Mouse (Mus musculus): ENCODE measurements at regions not wholly inside any gene's neighbourhood (a gene's known extent, or its start where the extent isn't known, plus 50 kb on each side); places are given as distances from the start of the nearest gene placed in this dataset.

DNA sequence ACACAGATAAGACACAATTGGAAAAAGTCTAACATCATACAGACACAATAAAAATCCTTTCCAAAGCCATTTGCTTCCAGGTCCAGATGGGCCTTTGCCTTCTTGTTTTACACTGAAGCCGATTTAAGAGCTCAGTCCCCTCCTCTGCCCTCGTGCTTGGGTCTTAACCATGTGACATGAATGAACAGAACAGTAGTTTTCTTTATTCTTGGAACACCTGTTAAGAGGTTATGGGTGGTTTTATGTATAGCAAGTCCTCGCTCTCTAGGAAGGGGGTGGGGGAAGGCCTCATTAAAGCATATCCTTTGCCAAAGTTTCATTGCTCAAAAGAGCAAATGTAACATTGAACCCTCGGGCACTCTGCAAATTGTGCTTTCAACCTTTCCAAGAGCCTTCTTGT, 125.7 kb upstream of the Sfrp2 start:
- TF ChIP-seq POLR2A (IDR thresholded peaks at IDR 0.05; ENCODE audit: low read depth, low read length) (no peak), CTCF (IDR thresholded peaks at IDR 0.05; ENCODE audit: extremely low read depth, insufficient read depth, insufficient read length, insufficient replicate concordance) (no peak)

Data from spleen, adult 2 months (tissue).